Mouse (Mus musculus) stomach, embryonic 16.5 days (tissue): ENCODE measurements at regions not wholly inside any gene's neighbourhood (a gene's known extent, or its start where the extent isn't known, plus 50 kb on each side); places are given as distances from the start of the nearest gene placed in this dataset.
A peak's percentile ranks its signal among the peaks of the same experiment; 100 is the strongest.
"Not testable (repeated sequence)": the region's sequence is repeated elsewhere in the genome, so short reads cannot be mapped to it uniquely, and the experiment has no call there.

Experiments used
- ATAC-seq: fragments of 200-750 bp; cut with Nextera tagmentation; 2 replicates; pipeline ENCODE4 v1.8.0; 2017; ENCODE audit warnings: moderate number of reproducible peaks, moderate TSS enrichment; ENCODE audit not compliant: insufficient read depth, low FRiP score
- H3K27ac ChIP-seq: fragments of 300-500 bp; sonication (generic); 2 replicates; pipeline ENCODE4 v1.5.1; 2014; ENCODE audit warnings: low read length
- H3K27me3 ChIP-seq: fragments of 300-500 bp; sonication (generic); 2 replicates; pipeline ENCODE4 v1.6.1; 2014; ENCODE audit warnings: low read length, control low read depth, mixed read lengths; ENCODE audit not compliant: control insufficient read depth, insufficient read depth
- H3K36me3 ChIP-seq: fragments of 300-500 bp; sonication (generic); 2 replicates; pipeline ENCODE4 v1.6.1; 2014; ENCODE audit warnings: low read length; ENCODE audit not compliant: control insufficient read depth, insufficient read depth
- H3K4me1 ChIP-seq: fragments of 300-500 bp; sonication (generic); 2 replicates; pipeline ENCODE4 v1.6.1; 2014; ENCODE audit warnings: low read length, control low read depth, mixed read lengths; ENCODE audit not compliant: control insufficient read depth, insufficient read depth
- H3K4me2 ChIP-seq: fragments of 300-500 bp; sonication (generic); 2 replicates; pipeline ENCODE4 v1.6.1; 2014; ENCODE audit warnings: low read depth, low read length, mixed read lengths
- H3K4me3 ChIP-seq: fragments of 300-500 bp; sonication (generic); replicated peaks from 2 replicates; pipeline ENCODE4 v1.5.1; 2014; ENCODE audit warnings: mild to moderate bottlenecking, low read length
- H3K9ac ChIP-seq: fragments of 300-500 bp; sonication (generic); 2 replicates; pipeline ENCODE4 v1.6.1; 2014; ENCODE audit warnings: low read length
- H3K9me3 ChIP-seq: fragments of 300-500 bp; sonication (generic); replicated peaks from 2 replicates; pipeline ENCODE4 v1.6.1; 2016; ENCODE audit warnings: low read length, control low read depth; ENCODE audit not compliant: control insufficient read depth
- WGBS: fragments of 180-500 bp; shearing (Covaris S2); extraction: QIAGEN DNeasy Blood & Tissue Kit; methylation state at CpG from one replicate; pipeline ENCODE4 v1.1.7; 2014; 5-methylcytosine and 5-hydroxymethylcytosine counted together

DNA sequence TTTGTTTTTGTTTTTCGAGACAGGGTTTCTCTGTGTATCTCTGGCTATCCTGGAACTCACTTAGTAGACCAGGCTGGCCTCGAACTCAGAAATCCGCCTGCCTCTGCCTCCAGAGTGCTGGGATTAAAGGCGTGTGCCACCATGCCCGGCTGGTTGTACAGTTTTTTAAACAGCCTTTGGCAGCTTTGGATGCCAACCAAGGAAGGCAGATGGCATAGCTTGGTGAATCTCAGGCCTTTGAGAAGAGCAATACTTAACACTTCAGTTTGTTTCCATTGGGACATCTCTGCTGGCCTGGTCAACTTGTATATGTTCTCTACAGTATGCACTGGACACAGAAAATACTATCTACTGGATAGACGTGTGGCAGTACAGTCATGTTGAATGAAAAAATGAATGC lies 84.0 kb upstream of the Tbl1x start:
- 86% methylated on average over 6 of the region's 6 CpGs for WGBS

GRCm38 (mm10) chrX:77432001-77432565 lies 78.7 kb upstream of the Tbl1x start:
- H3K4me2 ChIP-seq = no peak overlapping the region
- WGBS = 53% methylated on average over 2 of the region's 2 CpGs
- no peaks in the 10 kb centered on the region for H3K4me1 ChIP-seq
- H3K9me3 ChIP-seq = no peaks in the 10 kb centered on the region
- H3K27me3 ChIP-seq = no peaks in the 10 kb centered on the region
- no peaks in the 10 kb centered on the region for H3K36me3 ChIP-seq
- H3K4me3 ChIP-seq = no peak overlapping the region
- no peak overlapping the region for H3K9ac ChIP-seq
- ATAC-seq = no peak
- peak overlapping the region; percentile 49; the same call in 1 of the 2 replicates for H3K27ac ChIP-seq

More for the DNA sequence above, 84.0 kb upstream of the Tbl1x start:
- H3K4me2 ChIP-seq, H3K9me3 ChIP-seq, H3K4me1 ChIP-seq, H3K9ac ChIP-seq, H3K27me3 ChIP-seq, ATAC-seq, H3K27ac ChIP-seq, H3K36me3 ChIP-seq, H3K4me3 ChIP-seq: not testable (repeated sequence)

DNA sequence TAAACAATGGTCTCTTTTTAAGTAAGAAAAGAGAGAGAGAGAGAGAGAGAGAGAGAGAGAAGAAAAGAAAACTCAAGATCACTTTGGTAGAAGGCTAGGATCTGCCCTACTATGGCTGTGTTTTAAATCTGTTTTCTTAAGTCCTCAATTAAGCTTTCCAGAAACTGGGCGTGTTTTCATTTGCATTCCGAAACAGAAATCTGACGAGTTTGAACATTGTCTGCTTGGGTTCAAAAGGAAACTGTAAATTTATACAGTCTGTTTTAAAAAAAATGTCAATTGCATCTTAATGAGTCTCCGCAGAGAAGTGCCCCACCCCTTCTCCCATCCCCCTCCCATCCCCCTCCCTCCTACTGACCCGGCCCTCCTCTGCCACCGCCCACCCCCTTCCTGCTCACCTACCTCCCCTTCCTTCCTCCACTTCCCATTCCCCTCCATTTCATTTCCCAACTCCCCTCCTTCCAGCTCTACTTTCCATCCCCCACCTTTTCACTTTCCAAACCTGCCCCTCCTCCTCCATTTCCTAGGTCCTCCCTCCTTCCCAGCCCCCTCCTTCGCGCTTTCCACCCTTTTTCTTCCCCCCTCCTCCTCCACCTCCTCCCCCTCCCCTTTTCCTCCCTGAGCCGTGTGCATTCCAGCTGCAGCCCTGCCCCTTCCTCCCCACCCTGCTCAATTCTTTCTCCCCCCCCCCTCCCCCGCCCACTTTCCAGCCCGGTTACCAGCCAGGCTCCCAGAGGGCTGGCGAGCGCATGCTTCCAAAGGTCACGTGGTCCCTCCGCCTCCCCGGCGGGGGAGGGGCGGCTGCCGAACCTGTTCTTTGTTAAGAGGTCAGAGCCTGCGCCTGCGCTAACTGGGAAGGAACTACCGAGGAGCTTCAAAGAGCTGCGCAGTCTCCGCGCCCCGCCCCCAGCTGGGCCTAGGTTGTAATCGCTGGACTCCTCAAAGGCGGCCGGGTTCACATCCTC lies 77.7 kb upstream of the Tbl1x start:
- ATAC-seq = peak; percentile 96
- Histone ChIP-seq H3K9ac (no peak overlapping the region), H3K27ac (peak overlapping the region; percentile 66)

GRCm38 (mm10) chrX:77433811-77434192 lies 77.0 kb upstream of the Tbl1x start:
- ATAC-seq = no peak
- 19% methylated on average over 3 of the region's 3 CpGs for WGBS

More for the DNA sequence above, 77.7 kb upstream of the Tbl1x start:
- H3K4me2 ChIP-seq = peak overlapping the region; percentile 48
- H3K4me1 ChIP-seq = no peaks in the 10 kb centered on the region
- WGBS = 13% methylated on average over 24 of the region's 29 CpGs
- H3K9me3 ChIP-seq = no peaks in the 10 kb centered on the region
- no peaks in the 10 kb centered on the region for H3K36me3 ChIP-seq
- H3K4me3 ChIP-seq = peak overlapping the region; percentile 30
- H3K27me3 ChIP-seq = no peaks in the 10 kb centered on the region

GRCm38 (mm10) chrX:77443852-77444492 lies 66.8 kb upstream of the Tbl1x start:
- WGBS = 32% methylated on average over 3 of the region's 3 CpGs

More at GRCm38 (mm10) chrX:77433811-77434192, 77.0 kb upstream of the Tbl1x start:
- no peaks in the 10 kb centered on the region for H3K9me3 ChIP-seq
- H3K4me3 ChIP-seq = peak overlapping the region; percentile 30
- no peaks in the 10 kb centered on the region for H3K27me3 ChIP-seq
- peak overlapping the region; percentile 55; the same call in 1 of the 2 replicates for H3K27ac ChIP-seq
- no peaks in the 10 kb centered on the region for H3K4me1 ChIP-seq
- no peak overlapping the region for H3K9ac ChIP-seq
- H3K4me2 ChIP-seq = peak overlapping the region; percentile 48
- H3K36me3 ChIP-seq = no peaks in the 10 kb centered on the region

GRCm38 (mm10) chrX:77446755-77447154 lies 64.1 kb upstream of the Tbl1x start:
- no peaks in the 10 kb centered on the region for H3K36me3 ChIP-seq
- no peak for ATAC-seq
- 82% methylated on average over 3 of the region's 3 CpGs for WGBS

More at GRCm38 (mm10) chrX:77443852-77444492, 66.8 kb upstream of the Tbl1x start:
- no peak overlapping the region for H3K27ac ChIP-seq
- no peaks in the 10 kb centered on the region for H3K27me3 ChIP-seq
- H3K9ac ChIP-seq = no peak overlapping the region
- no peak overlapping the region for H3K4me3 ChIP-seq
- H3K4me2 ChIP-seq = no peak overlapping the region
- no peaks in the 10 kb centered on the region for H3K36me3 ChIP-seq
- no peaks in the 10 kb centered on the region for H3K4me1 ChIP-seq
- no peaks in the 10 kb centered on the region for H3K9me3 ChIP-seq
- ATAC-seq = no peak

DNA sequence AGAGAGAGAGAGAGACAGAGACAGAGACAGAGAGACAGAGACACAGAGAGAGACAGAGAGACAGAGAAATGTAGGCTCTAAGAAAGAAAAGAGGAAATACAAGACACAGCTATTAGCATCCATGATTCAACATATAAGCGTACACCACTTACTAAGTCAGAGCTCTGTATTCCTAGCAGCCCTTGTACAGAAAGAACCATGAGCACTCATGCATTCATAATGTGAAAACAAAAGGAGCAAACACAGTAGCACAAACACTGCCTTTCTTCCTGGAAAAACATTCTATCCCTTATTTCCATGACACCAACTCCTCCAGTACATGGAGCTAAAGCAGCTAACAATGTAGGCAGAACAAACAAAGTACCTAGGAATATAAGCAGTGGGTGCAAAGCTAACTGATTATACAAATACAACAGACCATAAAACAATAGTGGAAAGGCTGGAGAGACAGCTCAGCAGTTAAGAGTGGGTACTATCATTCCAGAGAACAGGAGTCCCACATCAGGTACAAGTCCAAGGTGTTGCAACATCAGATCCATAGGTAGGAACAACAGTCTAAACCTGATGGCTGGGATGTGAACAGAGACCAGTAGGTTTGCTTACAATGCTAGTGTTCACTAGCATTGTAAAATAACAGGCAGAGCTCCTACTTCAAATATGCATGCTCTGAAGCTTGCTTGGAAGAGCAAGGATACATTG lies 58.7 kb upstream of the Tbl1x start:
- 74% methylated on average over 1 of the region's 1 CpGs for WGBS
- Histone ChIP-seq H3K9ac (no peak overlapping the region), H3K27ac (no peak overlapping the region), H3K36me3 (no peaks in the 10 kb centered on the region), H3K9me3 (no peaks in the 10 kb centered on the region), H3K4me3 (no peak overlapping the region), H3K4me1 (no peaks in the 10 kb centered on the region), H3K4me2 (no peak overlapping the region), H3K27me3 (no peaks in the 10 kb centered on the region)
- ATAC-seq = no peak

More at GRCm38 (mm10) chrX:77446755-77447154, 64.1 kb upstream of the Tbl1x start:
- H3K4me3 ChIP-seq = no peak overlapping the region
- no peaks in the 10 kb centered on the region for H3K9me3 ChIP-seq
- H3K4me2 ChIP-seq = no peak overlapping the region
- no peaks in the 10 kb centered on the region for H3K27me3 ChIP-seq
- H3K9ac ChIP-seq = no peak overlapping the region
- no peaks in the 10 kb centered on the region for H3K4me1 ChIP-seq
- no peak overlapping the region for H3K27ac ChIP-seq
